Mouse (Mus musculus) myocyte (in vitro differentiated cells): ENCODE results near the gene Espnl.

Experiments
- CEBPB ChIP-seq: IDR thresholded peaks from 2 replicates; pipeline ENCODE4 v1.6.1; 2011; ENCODE audit warnings: mild to moderate bottlenecking, moderate library complexity; ENCODE audit not compliant: poor library complexity, insufficient read depth, severe bottlenecking
- MYOG ChIP-seq, 3 experiments: IDR thresholded peaks; one replicate each; pipeline ENCODE4 v1.6.1; 2011; ENCODE audit warnings: control low read depth in 2 of 3, low read depth in 2 of 3, mild to moderate bottlenecking in 2 of 3; ENCODE audit not compliant: insufficient read length in 2 of 3, control insufficient read depth in 1 of 3, insufficient read depth in 1 of 3
- POLR2A ChIP-seq: IDR thresholded peaks from one replicate; pipeline ENCODE4 v1.6.1; 2011; ENCODE audit warnings: low read depth, mild to moderate bottlenecking, control low read depth, moderate library complexity; ENCODE audit not compliant: insufficient read length

- TF ChIP-seq POLR2A (no peak), MYOG (IDR thresholded peaks at IDR 0.05; ENCODE audit: control insufficient read depth in 1 of 3, insufficient read depth in 1 of 3, insufficient read length in 2 of 3, low read depth in 2 of 3) (no peak), CEBPB (no peak)
Measured at GRCm38 (mm10) chr1:91279126-91279525, 42.7 kb upstream of the Espnl start.
